Mouse (Mus musculus) heart, embryonic 14.5 days (tissue): Measurements from ENCODE around the gene Phospho1. TPM values are rescaled to one million over a fixed set of nuclear protein-coding genes. Genes with fewer than 3 reads are reported as not detected.

Source experiments
- ATAC-seq: fragments of 200-750 bp; cut with Nextera tagmentation; 2 replicates; pipeline ENCODE4 v1.8.0; 2017; ENCODE audit warnings: low read depth, moderate TSS enrichment; ENCODE audit not compliant: insufficient number of reproducible peaks, insufficient read depth, low FRiP score
- H3K27ac ChIP-seq, 2 experiments: fragments of 200-500 bp in 1 of 2; fragments of 300-500 bp in 1 of 2; sonication (generic) in 1 of 2; replicated peaks in 1 of 2; 2 replicates each; pipeline ENCODE4 v1.5.1; 2012 to 2014; ENCODE audit warnings: low read depth in 2 of 2, low read length in 2 of 2, control low read depth in 1 of 2, mild to moderate bottlenecking in 1 of 2, mixed read lengths in 1 of 2; ENCODE audit not compliant: control insufficient read depth in 1 of 2, insufficient read depth in 1 of 2
- H3K27me3 ChIP-seq: fragments of 300-500 bp; sonication (generic); 2 replicates; pipeline ENCODE4 v1.6.1; 2014; ENCODE audit warnings: mild to moderate bottlenecking, low read length, control low read depth; ENCODE audit not compliant: control insufficient read depth, insufficient read depth
- H3K36me3 ChIP-seq: fragments of 300-500 bp; sonication (generic); 2 replicates; pipeline ENCODE4 v1.6.1; 2014; ENCODE audit warnings: mild to moderate bottlenecking, control low read depth, low read length, mixed read lengths; ENCODE audit not compliant: control insufficient read depth, insufficient read depth
- H3K4me1 ChIP-seq, 2 experiments: fragments of 200-500 bp in 1 of 2; fragments of 300-500 bp in 1 of 2; sonication (generic) in 1 of 2; 2 replicates each; pipeline ENCODE4 v1.6.1; 2012 to 2014; ENCODE audit warnings: low read length in 2 of 2, control low read depth in 1 of 2, mixed read lengths in 1 of 2; ENCODE audit not compliant: control insufficient read depth in 2 of 2, insufficient read depth in 2 of 2
- H3K4me2 ChIP-seq: fragments of 300-500 bp; sonication (generic); 2 replicates; pipeline ENCODE4 v1.6.1; 2014; ENCODE audit warnings: mild to moderate bottlenecking, low read length
- H3K4me3 ChIP-seq, 2 experiments: fragments of 200-500 bp in 1 of 2; fragments of 300-500 bp in 1 of 2; sonication (generic) in 1 of 2; 2 replicates each; pipeline ENCODE4 v1.5.1; 2012 to 2014; ENCODE audit warnings: low read length in 2 of 2, mild to moderate bottlenecking in 2 of 2, control low read depth in 1 of 2, low read depth in 1 of 2, moderate library complexity in 1 of 2; ENCODE audit not compliant: control insufficient read depth in 1 of 2, insufficient read depth in 1 of 2
- H3K9ac ChIP-seq: fragments of 300-500 bp; sonication (generic); 2 replicates; pipeline ENCODE4 v1.6.1; 2014; ENCODE audit warnings: mild to moderate bottlenecking, low read length
- H3K9me3 ChIP-seq: fragments of 300-500 bp; sonication (generic); 2 replicates; pipeline ENCODE4 v1.6.1; 2016; ENCODE audit warnings: low read length, control low read depth; ENCODE audit not compliant: control insufficient read depth
- WGBS: fragments of 180-500 bp; shearing (Covaris S2); extraction: QIAGEN DNeasy Blood & Tissue Kit; methylation state at CpG from one replicate; pipeline ENCODE4 v1.1.7; 2014; 5-methylcytosine and 5-hydroxymethylcytosine counted together
- polyA plus RNA-seq: library from polyadenylated mRNA; unstranded; fragments of >200 nt; fragmentation: Nextera tagmentation; extraction: Ambion mirVana; gene quantifications from 2 replicates; pipeline ENCODE4 v1.2.1, GENCODE M21; 2014

The Phospho1 gene
- polyA plus RNA-seq, 1 experiment from 2014 or later, result 2.9 TPM

- Histone ChIP-seq H3K4me2 (peak overlapping the region; percentile 52), H3K36me3 (no peaks in the 10 kb centered on the region), H3K9ac (no peak overlapping the region), H3K9me3 (no peaks in the 10 kb centered on the region), H3K27me3 (peaks cover 2% of the 10 kb centered on the region; the same call in 1 of the 2 replicates), H3K4me3 (peak overlapping the region in 1 of 2 experiments; percentile 7; a peak in 1 of 4 replicates), H3K27ac (no peak overlapping the region), H3K4me1 (peaks cover 36 to 48% of the 10 kb centered on the region in 2 experiments)
- no peak for ATAC-seq
- WGBS, result 74% methylated on average over 8 of the region's 8 CpGs
These were observed 14.9 kb downstream of the Phospho1 start for GRCm38 (mm10) chr11:95838999-95839868.

- no peaks in the 10 kb centered on the region for H3K9me3 ChIP-seq
- H3K9ac ChIP-seq, result peak overlapping the region; percentile 68
- peak overlapping the region; percentile 52 for H3K4me2 ChIP-seq
- no peaks in the 10 kb centered on the region; the same call in 1 of the 2 replicates for H3K27me3 ChIP-seq
- no peak for ATAC-seq
- peak overlapping the region; percentile 42 for H3K4me3 ChIP-seq
- peak overlapping the region; percentile 63 to 82 for H3K27ac ChIP-seq
- 55% methylated on average over 5 of the region's 5 CpGs for WGBS
- H3K4me1 ChIP-seq, result peaks cover 21 to 31% of the 10 kb centered on the region in 2 experiments
- 0 out of 2 replicates have a peak, but pooled peaks cover 3% of the 10 kb centered on the region for H3K36me3 ChIP-seq
These were observed 16.6 kb downstream of the Phospho1 start for GRCm38 (mm10) chr11:95840694-95841497.

GRCm38 (mm10) chr11:95841498-95841830 lies 17.2 kb downstream of the Phospho1 start:
- WGBS, result 47% methylated on average over 10 of the region's 10 CpGs
- Histone ChIP-seq H3K9me3 (no peaks in the 10 kb centered on the region), H3K4me3 (peak overlapping the region; percentile 42), H3K4me1 (peaks cover 15 to 26% of the 10 kb centered on the region in 2 experiments), H3K27ac (peak overlapping the region; percentile 63 to 82), H3K9ac (peak overlapping the region; percentile 68), H3K4me2 (peak overlapping the region; percentile 52), H3K27me3 (no peaks in the 10 kb centered on the region; the same call in 1 of the 2 replicates), H3K36me3 (0 out of 2 replicates have a peak, but pooled peaks cover 3% of the 10 kb centered on the region)
- no peak for ATAC-seq

- Histone ChIP-seq H3K27ac (peak within 1 kb of the TSS; percentile 72 to 82), H3K4me3 (peak within 1 kb of the TSS; percentile 42), H3K4me2 (peak within 1 kb of the TSS; percentile 52), H3K4me1 (peaks cover 8 to 18% of the 10 kb centered on the region in 2 experiments), H3K9ac (peak within 1 kb of the TSS; percentile 68), H3K9me3 (no peaks in the 10 kb centered on the region), H3K36me3 (0 out of 2 replicates have a peak, but pooled peaks cover 3% of the 10 kb centered on the region), H3K27me3 (no peaks in the 10 kb centered on the region; the same call in 1 of the 2 replicates)
- 10% methylated on average over 11 of the region's 11 CpGs for WGBS
- ATAC-seq, result peak; percentile 83
These were observed 17.9 kb downstream of the Phospho1 start, which contains the start of gene Abi3 for GRCm38 (mm10) chr11:95842074-95842681. Abi3 (minus strand) TSS chr11:95842476.

- peak overlapping the region in 1 of 2 experiments; percentile 20; a peak in 1 of 4 replicates for H3K4me3 ChIP-seq
- no peaks in the 10 kb centered on the region; the same call in 1 of the 2 replicates for H3K27me3 ChIP-seq
- 0 out of 2 replicates have a peak, but pooled peaks have one; percentile 18 for ATAC-seq
- H3K4me2 ChIP-seq, result peak overlapping the region; percentile 52
- 0 out of 2 replicates have a peak overlapping the region, but pooled peaks have one; percentile 16 for H3K9ac ChIP-seq
- H3K27ac ChIP-seq, result peak overlapping the region; percentile 72 to 82
- WGBS, result 43% methylated on average over 5 of the region's 5 CpGs
- H3K9me3 ChIP-seq, result no peaks in the 10 kb centered on the region
- peaks cover 4 to 11% of the 10 kb centered on the region in 2 experiments; a peak in 3 of 4 replicates for H3K4me1 ChIP-seq
- 0 out of 2 replicates have a peak, but pooled peaks cover 3% of the 10 kb centered on the region for H3K36me3 ChIP-seq
These were observed 18.7 kb downstream of the Phospho1 start for GRCm38 (mm10) chr11:95842953-95843352.

GRCm38 (mm10) chr11:95843421-95843950 lies 19.2 kb downstream of the Phospho1 start:
- WGBS, result 33% methylated on average over 6 of the region's 6 CpGs
- H3K4me2 ChIP-seq, result peak overlapping the region; percentile 52
- peak overlapping the region; percentile 20 to 22; a peak in 2 of 4 replicates for H3K4me3 ChIP-seq
- ATAC-seq, result no peak
- H3K4me1 ChIP-seq, result peaks cover 4 to 5% of the 10 kb centered on the region in 2 experiments; a peak in 1 of 4 replicates
- H3K9me3 ChIP-seq, result no peaks in the 10 kb centered on the region
- 0 out of 2 replicates have a peak, but pooled peaks cover 3% of the 10 kb centered on the region for H3K36me3 ChIP-seq
- H3K27ac ChIP-seq, result peak overlapping the region; percentile 72 to 82
- H3K27me3 ChIP-seq, result no peaks in the 10 kb centered on the region; the same call in 1 of the 2 replicates
- H3K9ac ChIP-seq, result peak overlapping the region; percentile 44; the same call in 1 of the 2 replicates
